Mouse (Mus musculus) liver, embryonic 14.5 days (tissue): ENCODE results near the gene Por. TPM values are rescaled to one million over a fixed set of nuclear protein-coding genes. Genes with fewer than 3 reads are reported as not detected.

Experiments used
- ATAC-seq: fragments of 200-750 bp; cut with Nextera tagmentation; 2 replicates; pipeline ENCODE4 v1.8.0; 2017; ENCODE audit warnings: moderate number of reproducible peaks, mild to moderate bottlenecking, moderate library complexity; ENCODE audit not compliant: insufficient read depth
- DNase-seq, 3 experiments: peaks; one replicate each; pipeline ENCODE4 v3.0.0-alpha.2; 2012 to 2013; ENCODE audit warnings: low read depth in 3 of 3, low spot score in 3 of 3
- H3K27ac ChIP-seq: fragments of 300-500 bp; sonication (generic); 2 replicates; pipeline ENCODE4 v1.5.1; 2014; ENCODE audit warnings: moderate library complexity, mild to moderate bottlenecking, control low read depth, inconsistent platforms
- H3K27me3 ChIP-seq: fragments of 300-500 bp; sonication (generic); 2 replicates; pipeline ENCODE4 v1.6.1; 2014; ENCODE audit warnings: mild to moderate bottlenecking, low read length, moderate library complexity; ENCODE audit not compliant: control insufficient read depth, insufficient read depth
- H3K36me3 ChIP-seq: fragments of 300-500 bp; sonication (generic); replicated peaks from 2 replicates; pipeline ENCODE4 v1.6.1; 2014; ENCODE audit warnings: low read depth; ENCODE audit not compliant: control insufficient read depth, insufficient read depth
- H3K4me1 ChIP-seq, 2 experiments: fragments of 200-500 bp in 1 of 2; fragments of 300-500 bp in 1 of 2; sonication (generic) in 1 of 2; replicated peaks; 2 replicates each; pipeline ENCODE4 v1.6.1; 2012 to 2014; ENCODE audit warnings: antibody characterized with exemption in 1 of 2, inconsistent platforms in 1 of 2, low read length in 1 of 2; ENCODE audit not compliant: control insufficient read depth in 2 of 2, insufficient read depth in 2 of 2
- H3K4me2 ChIP-seq: fragments of 300-500 bp; sonication (generic); 2 replicates; pipeline ENCODE4 v1.6.1; 2014; ENCODE audit warnings: low read depth, mild to moderate bottlenecking, control low read depth, moderate library complexity
- H3K4me3 ChIP-seq, 2 experiments: fragments of 200-500 bp in 1 of 2; fragments of 300-500 bp in 1 of 2; sonication (generic) in 1 of 2; 2 replicates each; pipeline ENCODE4 v1.5.1; 2012 to 2014; ENCODE audit warnings: low read depth in 2 of 2, low read length in 2 of 2, mild to moderate bottlenecking in 2 of 2, control low read depth in 1 of 2, inconsistent platforms in 1 of 2, moderate library complexity in 1 of 2; ENCODE audit not compliant: insufficient read depth in 1 of 2
- H3K9ac ChIP-seq: fragments of 300-500 bp; sonication (generic); replicated peaks from 2 replicates; pipeline ENCODE4 v1.6.1; 2014; ENCODE audit warnings: mild to moderate bottlenecking, control low read depth, moderate library complexity
- H3K9me3 ChIP-seq: fragments of 300-500 bp; sonication (generic); 2 replicates; pipeline ENCODE4 v1.6.1; 2016; ENCODE audit warnings: low read length, mixed read lengths; ENCODE audit not compliant: control insufficient read depth
- CTCF ChIP-seq: IDR thresholded peaks from 2 replicates; pipeline ENCODE4 v1.5.1; 2016; ENCODE audit warnings: antibody characterized with exemption, low read depth, control low read depth
- EP300 ChIP-seq: IDR thresholded peaks from 2 replicates; pipeline ENCODE4 v1.6.1; 2016; ENCODE audit warnings: antibody characterized with exemption, low read depth
- WGBS: fragments of 180-500 bp; shearing (Covaris S2); extraction: QIAGEN DNeasy Blood & Tissue Kit; methylation state at CpG from one replicate; pipeline ENCODE4 v1.1.7; 2014; ENCODE audit not compliant: insufficient replicate concordance; 5-methylcytosine and 5-hydroxymethylcytosine counted together
- polyA plus RNA-seq, 2 experiments: library from polyadenylated mRNA; depleted of rRNA in 1 of 2; stranded (reverse) in 1 of 2; unstranded in 1 of 2; fragments of >200 nt; fragmentation: Nextera tagmentation in 1 of 2; extraction: Ambion mirVana in 1 of 2; gene quantifications; 2 replicates each; pipeline versions ENCODE4 v1.2.1 to v1.2.3; 2012 to 2014

The Por gene
- polyA plus RNA-seq (2012; rRNA removed) (21.7 and 27.7 TPM in 2 replicates), polyA plus RNA-seq (2014; fragmentation: Nextera tagmentation; extraction: Ambion mirVana) (18.1 and 21.4 TPM in 2 replicates)

DNA sequence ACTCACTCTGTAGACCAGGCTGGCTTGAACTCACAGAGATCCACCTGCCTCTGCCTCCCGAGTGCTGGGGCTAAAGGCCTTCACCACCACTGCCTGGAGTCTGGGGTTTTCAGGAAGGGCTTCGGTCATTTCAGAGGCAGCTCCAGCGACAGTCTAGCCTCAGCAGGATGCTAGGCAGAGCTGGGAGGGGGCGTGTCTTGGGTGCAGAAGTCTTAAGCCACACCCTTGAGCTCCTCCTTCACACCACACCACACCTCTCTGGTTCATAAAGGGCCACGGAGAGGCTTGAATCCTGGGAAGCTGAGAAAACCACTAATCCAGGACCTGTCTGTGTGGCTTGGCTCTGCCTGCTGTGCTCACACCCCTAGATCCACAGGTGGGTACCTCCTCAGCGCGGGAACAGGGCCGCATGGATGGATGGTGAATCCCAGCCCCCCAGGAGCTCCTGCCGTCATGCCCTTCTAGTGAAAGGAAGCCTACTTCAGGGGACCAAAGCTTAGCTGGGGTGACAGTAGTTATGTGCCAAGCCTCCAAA, at the start of gene Por:
Por (plus strand) TSS at position 293 of the 535 bp plus-strand sequence.
- no peaks in the 10 kb centered on the region for H3K9me3 ChIP-seq
- H3K4me3 ChIP-seq: no peak within 1 kb of the TSS
- ATAC-seq: peak; percentile 55; the same call in 1 of the 2 replicates
- H3K27me3 ChIP-seq: no peaks in the 10 kb centered on the region
- whole genome bisulfite sequencing: 25% methylated on average over 9 of the region's 9 CpGs
- no peak within 1 kb of the TSS for H3K4me2 ChIP-seq
- H3K4me1 ChIP-seq: peaks cover 0 to 7% of the 10 kb centered on the region in 2 experiments; a peak in 2 of 4 replicates
- no peak within 1 kb of the TSS for H3K27ac ChIP-seq
- no peaks in the 10 kb centered on the region for H3K36me3 ChIP-seq
- H3K9ac ChIP-seq: no peak within 1 kb of the TSS
- TF ChIP-seq EP300 (no peak), CTCF (no peak)
- DNase-seq: no peak

DNA sequence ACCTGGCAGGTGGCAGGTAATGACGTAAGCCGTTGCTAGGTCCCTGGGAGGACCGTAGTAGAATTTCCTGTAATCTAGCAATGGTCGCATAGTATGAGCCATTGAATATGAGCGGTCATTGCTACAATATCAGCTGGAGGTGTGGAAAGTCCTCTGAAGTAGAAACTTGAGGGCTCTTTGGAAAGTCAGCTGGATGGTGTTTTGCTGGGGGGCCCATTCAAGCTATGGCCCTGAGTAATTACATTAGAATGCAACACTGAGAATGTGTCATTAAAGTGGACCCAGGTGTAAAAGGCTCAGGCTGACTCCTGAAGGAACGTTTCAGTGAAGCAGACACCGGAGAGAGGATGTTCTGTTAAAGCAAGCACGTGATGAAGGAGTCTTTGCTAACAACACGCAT, 49.3 kb upstream of the Por start:
- H3K27me3 ChIP-seq: no peaks in the 10 kb centered on the region
- no peaks in the 10 kb centered on the region for H3K36me3 ChIP-seq
- TF ChIP-seq CTCF (no peak), EP300 (no peak)
- WGBS: 81% methylated on average over 9 of the region's 9 CpGs
- H3K4me1 ChIP-seq: no peaks in the 10 kb centered on the region
- H3K9ac ChIP-seq: no peak overlapping the region
- DNase-seq (no peak), ATAC-seq (no peak)
- no peak overlapping the region for H3K4me2 ChIP-seq
- H3K9me3 ChIP-seq: no peaks in the 10 kb centered on the region
- H3K27ac ChIP-seq: no peak overlapping the region
- no peak overlapping the region for H3K4me3 ChIP-seq

DNA sequence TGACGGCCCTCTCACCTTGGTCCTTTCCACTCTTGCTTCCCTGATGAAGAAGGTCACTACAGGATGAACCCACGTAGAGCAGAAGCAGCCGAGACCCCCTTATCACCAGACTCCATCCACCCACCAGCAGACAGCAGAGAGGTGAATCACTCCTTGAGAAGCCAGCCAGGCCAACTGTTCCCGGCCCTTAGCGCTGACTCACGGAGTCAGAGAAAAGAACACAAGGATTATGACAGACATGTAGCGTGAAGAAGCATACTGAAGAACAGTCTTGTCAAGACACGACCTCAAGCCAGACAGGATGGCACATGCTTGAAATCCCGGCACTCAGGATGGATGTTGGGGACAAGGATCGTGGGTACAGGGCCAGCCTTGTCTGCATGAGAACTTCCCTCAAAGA, 48.1 kb upstream of the Por start:
- Histone ChIP-seq H3K4me3 (no peak overlapping the region), H3K27ac (no peak overlapping the region), H3K36me3 (no peaks in the 10 kb centered on the region), H3K9ac (no peak overlapping the region), H3K9me3 (no peaks in the 10 kb centered on the region), H3K4me2 (no peak overlapping the region), H3K4me1 (no peaks in the 10 kb centered on the region), H3K27me3 (no peaks in the 10 kb centered on the region)
- ATAC-seq (no peak), DNase-seq (no peak)
- WGBS: 58% methylated on average over 10 of the region's 10 CpGs
- TF ChIP-seq EP300 (no peak), CTCF (no peak)

DNA sequence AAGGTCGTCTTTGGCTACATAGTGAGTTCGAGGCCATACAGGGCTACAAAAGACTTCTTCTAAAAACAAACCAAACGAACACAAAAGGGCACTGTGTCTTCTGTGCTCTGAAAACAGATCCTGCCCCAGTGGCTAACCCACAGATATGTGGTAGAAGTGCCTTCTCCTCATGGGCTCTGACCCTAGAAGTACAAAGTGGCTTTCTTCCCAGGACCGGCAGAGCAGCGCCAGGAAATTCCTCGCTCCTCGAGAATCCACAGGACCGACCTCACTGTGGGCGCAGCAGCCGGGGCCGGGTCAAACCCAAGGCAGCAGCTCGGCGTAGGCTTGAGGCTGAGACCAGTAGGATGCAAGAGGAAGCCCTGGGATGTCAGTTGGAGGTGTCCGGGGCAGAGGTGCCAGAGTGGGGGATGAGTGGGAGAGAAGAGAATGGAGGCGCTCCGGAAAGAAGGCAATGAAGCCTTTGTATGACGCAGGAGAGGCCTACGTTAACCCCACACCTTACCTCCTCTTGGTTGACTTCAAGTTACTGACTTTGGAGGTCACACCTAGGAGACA, 46.7 kb upstream of the Por start:
- WGBS: 78% methylated on average over 18 of the region's 18 CpGs
- no peak for DNase-seq
- no peaks in the 10 kb centered on the region for H3K4me1 ChIP-seq
- no peaks in the 10 kb centered on the region for H3K27me3 ChIP-seq
- H3K27ac ChIP-seq: no peak overlapping the region
- H3K4me2 ChIP-seq: no peak overlapping the region
- no peaks in the 10 kb centered on the region for H3K9me3 ChIP-seq
- H3K36me3 ChIP-seq: no peaks in the 10 kb centered on the region
- TF ChIP-seq CTCF (no peak), EP300 (no peak)
- no peak for ATAC-seq
- no peak overlapping the region for H3K9ac ChIP-seq
- H3K4me3 ChIP-seq: no peak overlapping the region

DNA sequence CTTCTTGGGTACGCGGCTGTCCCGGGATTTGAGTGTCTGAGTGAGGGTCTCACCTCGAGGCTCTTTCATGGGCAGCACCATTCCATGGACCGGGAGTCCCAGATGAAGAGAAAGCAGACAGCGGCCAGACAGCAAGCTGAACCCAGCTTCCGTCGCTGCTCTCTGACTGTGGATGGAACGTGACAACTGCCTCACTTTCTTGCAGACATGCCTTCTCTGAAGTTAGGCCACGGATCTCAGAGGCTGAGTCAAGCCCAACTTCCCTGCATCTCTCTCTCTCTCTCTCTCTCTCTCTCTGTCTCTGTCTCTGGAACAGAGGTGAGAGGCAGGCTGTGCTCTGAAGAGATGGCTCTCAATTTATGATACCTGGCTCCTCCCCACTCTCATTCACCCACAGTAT, 40.9 kb upstream of the Por start:
- Histone ChIP-seq H3K4me1 (peaks cover 0 to 9% of the 10 kb centered on the region in 2 experiments; a peak in 3 of 4 replicates), H3K27me3 (no peaks in the 10 kb centered on the region), H3K9me3 (no peaks in the 10 kb centered on the region), H3K36me3 (no peaks in the 10 kb centered on the region), H3K4me2 (no peak overlapping the region; the same call in 1 of the 2 replicates), H3K9ac (no peak overlapping the region), H3K4me3 (no peak overlapping the region), H3K27ac (no peak overlapping the region)
- no peak for TF ChIP-seq CTCF
- TF ChIP-seq EP300: no peak
- ATAC-seq (no peak), DNase-seq (no peak)
- 37% methylated on average over 10 of the region's 10 CpGs for WGBS
